Mouse (Mus musculus): ENCODE measurements around the gene Ypel4. TPM values are rescaled to one million over a fixed set of nuclear protein-coding genes. Genes with fewer than 3 reads are reported as not detected.

Gene Ypel4
- total RNA-seq (2023; ENCODE audit: inconsistent age): 0.45 TPM in 1 of 4 replicates, not detected in the others

GRCm38 (mm10) chr2:84733579-84734300 lies at the start of gene Ypel4:
Gene Ypel4, plus strand, starts transcription at chr2:84734058.

GRCm38 (mm10) chr2:84714811-84715561 lies 18.9 kb upstream of the Ypel4 start, which contains the start of gene Zdhhc5:
Gene Zdhhc5, minus strand, starts transcription at chr2:84715180.

GRCm38 (mm10) chr2:84727172-84727858 lies 6.5 kb upstream of the Ypel4 start, which contains the start of gene Clp1:
Gene Clp1, minus strand, starts transcription at chr2:84727350.

GRCm38 (mm10) chr2:84743561-84743960 lies 9.7 kb downstream of the Ypel4 start, which contains the start of gene Gm19426:
Gene Gm19426, minus strand, starts transcription at chr2:84743655.

GRCm38 (mm10) chr2:84775241-84775640 lies 41.4 kb downstream of the Ypel4 start, which contains the start of gene Serping1:
Gene Serping1, minus strand, starts transcription at chr2:84775444.

Other genes starting within 250 kb of the Ypel4 start
- gene Ctnnd1, start 83.3 kb upstream of the Ypel4 start, total RNA-seq (2023; ENCODE audit: inconsistent age): 1.9 to 5.0 TPM (median 3.6 TPM) in 4 replicates
- gene Btbd18, start 75.0 kb upstream of the Ypel4 start, total RNA-seq (2023; ENCODE audit: inconsistent age): 0.22 TPM in 1 of 4 replicates, not detected in the others
- gene Selenoh, start 63.3 kb upstream of the Ypel4 start, total RNA-seq (2023; ENCODE audit: inconsistent age): 41.0 to 52.5 TPM (median 49.9 TPM) in 4 replicates
- not detected in 4 replicates for gene Gm28635, start 56.0 kb upstream of the Ypel4 start, total RNA-seq (2023; ENCODE audit: inconsistent age)
- gene Med19, start 55.7 kb upstream of the Ypel4 start, total RNA-seq (2023; ENCODE audit: inconsistent age): 14.5 to 17.4 TPM (median 16.1 TPM) in 4 replicates
- 35.2 to 39.9 TPM (median 36.6 TPM) in 4 replicates for gene Tmx2, start 54.9 kb upstream of the Ypel4 start, total RNA-seq (2023; ENCODE audit: inconsistent age)
- 52.4 to 63.1 TPM (median 59.3 TPM) in 4 replicates for gene Zdhhc5, start 18.9 kb upstream of the Ypel4 start, total RNA-seq (2023; ENCODE audit: inconsistent age)
- 22.6 to 25.0 TPM (median 23.5 TPM) in 4 replicates for gene Clp1, start 6.7 kb upstream of the Ypel4 start, total RNA-seq (2023; ENCODE audit: inconsistent age)
- not detected in 4 replicates for gene Gm19426, start 9.6 kb downstream of the Ypel4 start, total RNA-seq (2023; ENCODE audit: inconsistent age)
- 0.30 to 0.93 TPM (median 0.51 TPM) in 4 replicates for gene Serping1, start 41.4 kb downstream of the Ypel4 start, total RNA-seq (2023; ENCODE audit: inconsistent age)
- gene Ube2l6, start 64.8 kb downstream of the Ypel4 start, total RNA-seq (2023; ENCODE audit: inconsistent age): 9.9 to 13.6 TPM (median 11.4 TPM) in 4 replicates
- not detected in 4 replicates for gene Smtnl1, start 88.6 kb downstream of the Ypel4 start, total RNA-seq (2023; ENCODE audit: inconsistent age)
- gene Timm10, start 92.9 kb downstream of the Ypel4 start, total RNA-seq (2023; ENCODE audit: inconsistent age): 16.3 to 24.5 TPM (median 21.0 TPM) in 4 replicates
- gene Slc43a1, start 104.8 kb downstream of the Ypel4 start, total RNA-seq (2023; ENCODE audit: inconsistent age): 5.3 to 9.8 TPM (median 7.3 TPM) in 4 replicates
- 1.3 TPM in 1 of 4 replicates, not detected in the others for gene Rtn4rl2, start 152.7 kb downstream of the Ypel4 start, total RNA-seq (2023; ENCODE audit: inconsistent age)
- gene Slc43a3, start 202.5 kb downstream of the Ypel4 start, total RNA-seq (2023; ENCODE audit: inconsistent age): 6.9 to 14.2 TPM (median 7.5 TPM) in 4 replicates
- 1.1 to 3.4 TPM (median 1.7 TPM) in 4 replicates for gene Prg2, start 246.4 kb downstream of the Ypel4 start, total RNA-seq (2023; ENCODE audit: inconsistent age)

All from B cell, adult (primary cell).